Mouse (Mus musculus): Measurements from ENCODE around the gene Cep95. TPM values are rescaled to one million over a fixed set of nuclear protein-coding genes. Genes with fewer than 3 reads are reported as not detected.
"Not testable (repeated sequence)": the region's sequence is repeated elsewhere in the genome, so short reads cannot be mapped to it uniquely, and the experiment has no call there.

Cep95 gene
- polyA plus RNA-seq, 1 experiment from 2014 or later: 12.2 TPM

GRCm38 (mm10) chr11:106779388-106780088, 9.5 kb upstream of the Cep95 start, which contains the start of gene Polg2:
Polg2 (minus strand) TSS chr11:106779537.
- H3K36me3 ChIP-seq (ENCODE audit: control insufficient read depth, insufficient read depth, low read length): peaks cover 68% of the 10 kb centered on the region
- H3K9me3 ChIP-seq (replicated peaks; ENCODE audit: control insufficient read depth, low read length): no peaks in the 10 kb centered on the region
- H3K9ac ChIP-seq (ENCODE audit: low read length): peak within 1 kb of the TSS; percentile 88
- H3K27ac ChIP-seq (ENCODE audit: low read depth, low read length): peak within 1 kb of the TSS; percentile 93
- H3K27me3 ChIP-seq (replicated peaks; ENCODE audit: control insufficient read depth, insufficient read depth, low read length): no peaks in the 10 kb centered on the region
- peak within 1 kb of the TSS; percentile 78 for H3K4me3 ChIP-seq (ENCODE audit: low read depth, low read length)
- no peaks in the 10 kb centered on the region for H3K4me1 ChIP-seq (ENCODE audit: control insufficient read depth, insufficient read depth, low read length)
- 2% methylated on average over 30 of the region's 30 CpGs for WGBS
- DNase-seq (ENCODE audit: low spot score): peak; percentile 96
- peak; percentile 99 for ATAC-seq
- H3K4me2 ChIP-seq (ENCODE audit: low read length): peak within 1 kb of the TSS; percentile 76

DNA sequence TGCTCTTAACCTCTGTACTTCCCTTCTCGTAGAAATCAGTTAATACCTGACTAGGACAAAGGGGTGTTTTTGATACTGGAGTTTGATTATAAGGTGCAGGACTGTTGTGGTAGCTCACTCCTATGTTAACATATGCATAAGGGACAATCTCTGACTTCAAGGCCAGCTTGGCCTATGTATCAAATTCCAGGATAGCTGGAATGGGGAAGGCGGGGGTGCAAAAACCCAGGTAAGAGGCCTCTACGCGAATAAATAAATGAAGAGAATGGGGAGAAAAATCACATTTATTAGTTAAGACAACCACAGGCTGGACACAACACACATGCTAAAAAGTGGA, 9.0 kb upstream of the Cep95 start:
- peak overlapping the region; percentile 93; the same call in 1 of the 2 replicates for H3K27ac ChIP-seq (ENCODE audit: low read depth, low read length)
- H3K4me3 ChIP-seq (ENCODE audit: low read depth, low read length): no peak overlapping the region
- peaks cover 68% of the 10 kb centered on the region for H3K36me3 ChIP-seq (ENCODE audit: control insufficient read depth, insufficient read depth, low read length)
- DNase-seq (ENCODE audit: low spot score) (peak; percentile 32), ATAC-seq (no peak; the same call in 1 of the 2 replicates)
- H3K9me3 ChIP-seq (replicated peaks; ENCODE audit: control insufficient read depth, low read length): no peaks in the 10 kb centered on the region
- peak overlapping the region; percentile 76 for H3K4me2 ChIP-seq (ENCODE audit: low read length)
- no peak overlapping the region for H3K9ac ChIP-seq (ENCODE audit: low read length)
- no peaks in the 10 kb centered on the region; the same call in 1 of the 2 replicates for H3K4me1 ChIP-seq (ENCODE audit: control insufficient read depth, insufficient read depth, low read length)
- 73% methylated on average over 4 of the region's 4 CpGs for WGBS
- no peaks in the 10 kb centered on the region for H3K27me3 ChIP-seq (replicated peaks; ENCODE audit: control insufficient read depth, insufficient read depth, low read length)

GRCm38 (mm10) chr11:106780590-106781220, 8.3 kb upstream of the Cep95 start:
- DNase-seq (ENCODE audit: low spot score) (no peak), ATAC-seq (no peak)
- Histone ChIP-seq H3K27ac (ENCODE audit: low read depth, low read length) (no peak overlapping the region), H3K9me3 (replicated peaks; ENCODE audit: control insufficient read depth, low read length) (no peaks in the 10 kb centered on the region), H3K4me2 (ENCODE audit: low read length) (no peak overlapping the region), H3K4me1 (ENCODE audit: control insufficient read depth, insufficient read depth, low read length) (peaks cover 5% of the 10 kb centered on the region), H3K36me3 (ENCODE audit: control insufficient read depth, insufficient read depth, low read length) (peaks cover 68% of the 10 kb centered on the region), H3K27me3 (replicated peaks; ENCODE audit: control insufficient read depth, insufficient read depth, low read length) (no peaks in the 10 kb centered on the region), H3K9ac (ENCODE audit: low read length) (no peak overlapping the region), H3K4me3 (ENCODE audit: low read depth, low read length) (no peak overlapping the region)
- 74% methylated on average over 6 of the region's 6 CpGs for WGBS

DNA sequence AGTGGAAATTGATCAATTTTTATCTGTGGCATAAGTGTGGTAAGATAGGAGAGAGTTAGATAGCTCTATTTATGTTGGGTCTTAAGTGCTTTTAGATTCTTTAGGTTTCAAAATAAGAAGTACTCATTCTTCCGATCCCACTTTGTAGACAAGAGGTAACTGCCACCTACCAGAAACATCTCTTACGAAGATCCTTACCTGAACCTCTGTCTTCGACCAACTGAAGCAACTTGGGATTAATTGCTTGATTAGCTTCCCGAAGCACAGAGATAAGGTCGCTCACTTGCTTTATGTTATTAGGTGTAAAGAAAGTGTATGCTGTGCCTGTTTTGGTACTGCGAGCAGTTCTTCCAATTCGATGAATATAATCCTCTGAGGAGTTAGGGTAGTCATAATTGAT, 6.8 kb upstream of the Cep95 start:
- not testable (repeated sequence) for H3K27me3 ChIP-seq (replicated peaks; ENCODE audit: control insufficient read depth, insufficient read depth, low read length); H3K4me3 ChIP-seq (ENCODE audit: low read depth, low read length); H3K4me2 ChIP-seq (ENCODE audit: low read length); H3K9me3 ChIP-seq (replicated peaks; ENCODE audit: control insufficient read depth, low read length); ATAC-seq; H3K9ac ChIP-seq (ENCODE audit: low read length); H3K27ac ChIP-seq (ENCODE audit: low read depth, low read length); DNase-seq (ENCODE audit: low spot score)
- H3K4me1 ChIP-seq (ENCODE audit: control insufficient read depth, insufficient read depth, low read length): peaks cover 11% of the 10 kb centered on the region
- WGBS: 86% methylated on average over 7 of the region's 7 CpGs
- peaks cover 71% of the 10 kb centered on the region for H3K36me3 ChIP-seq (ENCODE audit: control insufficient read depth, insufficient read depth, low read length)

DNA sequence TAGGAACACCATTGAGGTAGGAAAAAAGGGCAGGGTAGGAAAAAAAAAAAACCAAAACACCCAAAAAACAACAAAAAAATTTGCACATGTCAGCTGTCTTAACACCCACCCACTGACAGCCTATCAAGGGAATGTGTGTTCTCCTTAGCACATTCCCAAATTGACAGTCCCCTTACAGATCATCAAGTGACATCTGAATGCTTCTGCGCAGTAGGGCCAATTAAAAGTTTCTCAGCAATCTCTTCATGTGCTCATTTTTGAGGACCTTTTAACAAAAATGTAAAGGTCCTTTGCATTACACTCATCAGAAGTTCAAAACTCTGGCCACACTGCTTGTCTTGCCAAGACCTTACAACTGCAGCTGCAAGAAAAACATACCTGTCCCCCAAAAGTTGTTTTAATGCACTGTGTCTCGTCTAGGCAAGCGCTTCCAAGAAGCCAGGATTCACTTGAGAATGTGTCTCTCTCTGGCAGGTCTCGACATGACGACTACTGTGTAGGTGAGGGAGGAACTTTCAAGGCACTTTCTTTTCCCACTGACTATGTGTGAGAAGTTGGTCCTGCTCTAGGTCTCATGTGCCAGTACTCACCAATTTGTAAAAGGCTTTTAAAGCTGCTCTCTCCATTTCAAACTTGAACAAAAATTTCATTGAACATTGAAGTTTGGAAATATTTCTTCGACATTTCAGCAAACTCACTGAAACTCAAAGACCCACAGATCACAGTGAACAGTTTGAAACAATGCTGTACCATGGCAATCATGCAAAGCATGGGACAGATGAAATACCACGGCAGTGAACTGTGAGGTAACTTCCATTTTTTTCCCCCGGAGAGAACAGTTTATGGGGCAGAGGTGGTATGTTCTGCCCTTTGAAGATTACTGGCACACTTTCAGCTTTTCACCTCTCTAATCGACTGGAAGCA, 5.9 kb upstream of the Cep95 start:
- WGBS: 83% methylated on average over 9 of the region's 9 CpGs
- no peak overlapping the region for H3K4me3 ChIP-seq (ENCODE audit: low read depth, low read length)

DNA sequence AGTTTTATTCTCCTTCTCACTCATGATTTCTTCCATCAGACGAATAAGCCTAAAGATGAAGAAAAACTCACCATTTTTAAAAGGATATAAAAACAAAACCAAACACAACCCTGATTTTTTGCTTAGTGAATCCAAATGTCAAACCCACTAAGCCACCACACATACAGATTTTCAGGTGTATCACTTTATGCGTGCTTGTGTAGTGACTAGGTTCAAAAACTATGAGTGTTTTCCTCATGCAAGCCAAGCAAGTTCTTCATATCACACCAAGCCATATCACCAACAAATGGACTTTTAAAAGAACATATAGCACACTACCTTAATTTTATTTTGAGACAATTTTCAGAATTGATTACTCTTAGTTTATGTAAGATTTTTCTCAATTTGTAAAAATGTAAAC, 4.6 kb upstream of the Cep95 start:
- H3K27me3 ChIP-seq (replicated peaks; ENCODE audit: control insufficient read depth, insufficient read depth, low read length): no peaks in the 10 kb centered on the region
- no peak overlapping the region for H3K27ac ChIP-seq (ENCODE audit: low read depth, low read length)
- H3K9me3 ChIP-seq (replicated peaks; ENCODE audit: control insufficient read depth, low read length): no peaks in the 10 kb centered on the region
- H3K36me3 ChIP-seq (ENCODE audit: control insufficient read depth, insufficient read depth, low read length): peaks cover 72% of the 10 kb centered on the region
- 90% methylated on average over 2 of the region's 2 CpGs for WGBS
- no peak for DNase-seq (ENCODE audit: low spot score)
- peaks cover 11% of the 10 kb centered on the region for H3K4me1 ChIP-seq (ENCODE audit: control insufficient read depth, insufficient read depth, low read length)
- no peak for ATAC-seq
- H3K9ac ChIP-seq (ENCODE audit: low read length): no peak overlapping the region
- H3K4me2 ChIP-seq (ENCODE audit: low read length): no peak overlapping the region
- H3K4me3 ChIP-seq (ENCODE audit: low read depth, low read length): no peak overlapping the region

More for the DNA sequence above, 5.9 kb upstream of the Cep95 start:
- no peak overlapping the region for H3K27ac ChIP-seq (ENCODE audit: low read depth, low read length)
- no peak overlapping the region for H3K9ac ChIP-seq (ENCODE audit: low read length)
- H3K9me3 ChIP-seq (replicated peaks; ENCODE audit: control insufficient read depth, low read length): no peaks in the 10 kb centered on the region
- H3K4me1 ChIP-seq (ENCODE audit: control insufficient read depth, insufficient read depth, low read length): peaks cover 11% of the 10 kb centered on the region
- H3K36me3 ChIP-seq (ENCODE audit: control insufficient read depth, insufficient read depth, low read length): peaks cover 72% of the 10 kb centered on the region
- DNase-seq (ENCODE audit: low spot score): no peak
- H3K4me2 ChIP-seq (ENCODE audit: low read length): no peak overlapping the region
- H3K27me3 ChIP-seq (replicated peaks; ENCODE audit: control insufficient read depth, insufficient read depth, low read length): no peaks in the 10 kb centered on the region
- ATAC-seq: no peak

DNA sequence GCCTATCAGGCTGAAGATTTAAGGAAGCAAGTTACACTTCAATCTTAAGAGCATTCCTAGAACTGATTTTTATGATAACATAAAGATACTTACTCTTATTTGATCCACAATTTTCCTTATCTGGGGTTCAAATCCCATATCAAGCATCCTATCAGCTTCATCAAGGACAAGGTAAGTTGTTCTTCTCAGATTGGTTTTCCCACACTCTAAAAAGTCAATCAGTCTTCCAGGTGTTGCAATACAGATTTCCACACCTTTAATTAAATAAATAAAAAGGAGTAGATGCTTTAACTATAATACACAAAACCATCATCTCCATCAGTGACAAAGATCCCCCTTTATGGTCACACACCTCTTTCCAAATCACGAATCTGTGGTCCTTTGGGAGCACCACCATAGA, 4.0 kb upstream of the Cep95 start:
- no peak overlapping the region for H3K9ac ChIP-seq (ENCODE audit: low read length)
- DNase-seq (ENCODE audit: low spot score) (no peak), ATAC-seq (no peak)
- H3K27ac ChIP-seq (ENCODE audit: low read depth, low read length): no peak overlapping the region
- H3K4me2 ChIP-seq (ENCODE audit: low read length): peak overlapping the region; percentile 64
- no peaks in the 10 kb centered on the region for H3K9me3 ChIP-seq (replicated peaks; ENCODE audit: control insufficient read depth, low read length)
- 73% methylated on average over 1 of the region's 1 CpGs for WGBS
- H3K4me1 ChIP-seq (ENCODE audit: control insufficient read depth, insufficient read depth, low read length): peaks cover 13% of the 10 kb centered on the region
- peaks cover 70% of the 10 kb centered on the region for H3K36me3 ChIP-seq (ENCODE audit: control insufficient read depth, insufficient read depth, low read length)
- H3K27me3 ChIP-seq (replicated peaks; ENCODE audit: control insufficient read depth, insufficient read depth, low read length): no peaks in the 10 kb centered on the region
- no peak overlapping the region for H3K4me3 ChIP-seq (ENCODE audit: low read depth, low read length)

DNA sequence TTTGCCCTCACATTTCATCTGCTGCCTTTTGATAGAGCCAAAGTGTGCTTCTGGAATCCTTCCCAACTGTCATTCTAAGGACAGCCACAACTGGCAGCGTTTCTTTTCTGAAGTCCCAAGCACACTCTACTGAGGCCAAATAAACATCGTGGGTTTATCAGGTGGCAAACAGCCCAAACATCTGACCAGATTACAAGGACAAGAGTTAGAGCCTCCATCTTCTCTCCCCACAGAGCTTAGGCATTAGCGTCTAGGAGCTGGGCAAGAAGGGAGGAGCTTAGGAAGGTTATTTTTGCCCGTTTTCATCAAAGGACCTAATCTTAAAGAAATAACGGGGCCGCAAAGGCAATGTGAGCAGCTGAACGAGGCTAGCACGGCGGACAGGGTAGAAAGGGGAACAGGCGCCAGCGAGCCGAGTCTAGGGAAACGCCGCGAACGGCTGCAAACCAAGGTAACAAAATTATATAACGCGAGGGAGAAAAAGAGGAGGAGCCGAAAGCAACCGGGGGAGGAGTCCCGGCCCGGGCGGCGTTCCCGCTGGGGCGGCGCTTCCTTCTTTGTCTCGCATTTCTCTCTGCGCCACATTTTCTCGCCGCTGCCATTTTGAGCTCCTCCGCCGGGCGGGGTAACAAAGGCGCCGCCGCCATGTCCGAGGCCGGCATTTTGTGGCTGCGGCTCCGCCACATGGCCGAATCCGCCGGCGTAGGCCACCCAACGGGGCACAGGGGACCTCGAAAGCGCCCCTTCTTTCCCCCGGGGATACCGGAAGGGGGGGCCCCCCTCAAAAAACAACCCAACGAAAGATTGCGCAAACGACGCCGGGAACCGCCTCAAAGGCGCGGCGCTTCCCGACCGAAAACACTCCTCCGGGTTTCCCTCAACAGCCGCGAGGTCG, 1.7 kb upstream of the Cep95 start:
- DNase-seq (ENCODE audit: low spot score) (peak; percentile 93), ATAC-seq (peak; percentile 32)
- H3K27ac ChIP-seq (ENCODE audit: low read depth, low read length): peak overlapping the region; percentile 99
- H3K27me3 ChIP-seq (replicated peaks; ENCODE audit: control insufficient read depth, insufficient read depth, low read length): no peaks in the 10 kb centered on the region
- H3K4me3 ChIP-seq (ENCODE audit: low read depth, low read length): peak overlapping the region; percentile 98
- H3K36me3 ChIP-seq (ENCODE audit: control insufficient read depth, insufficient read depth, low read length): peaks cover 49% of the 10 kb centered on the region
- WGBS: 1% methylated on average over 65 of the region's 65 CpGs
- peak overlapping the region; percentile 64 for H3K4me2 ChIP-seq (ENCODE audit: low read length)
- H3K9me3 ChIP-seq (replicated peaks; ENCODE audit: control insufficient read depth, low read length): no peaks in the 10 kb centered on the region
- H3K4me1 ChIP-seq (ENCODE audit: control insufficient read depth, insufficient read depth, low read length): peaks cover 15% of the 10 kb centered on the region
- peak overlapping the region; percentile 100 for H3K9ac ChIP-seq (ENCODE audit: low read length)
